Mouse (Mus musculus): Measurements from ENCODE around the gene Slc10a7. TPM values are rescaled to one million over a fixed set of nuclear protein-coding genes. Genes with fewer than 3 reads are reported as not detected.

Gene Slc10a7
- total RNA-seq, 1 experiment from 2014 or later, result 21.1 TPM

- ATAC-seq (replicated peaks; ENCODE audit: low read depth, poor library complexity, severe bottlenecking), result no peak
Observed at GRCm38 (mm10) chr8:78721576-78721975, 212.4 kb downstream of the Slc10a7 start.

GRCm38 (mm10) chr8:78722201-78722600 lies 213.1 kb downstream of the Slc10a7 start:
- ATAC-seq (replicated peaks; ENCODE audit: low read depth, poor library complexity, severe bottlenecking), result no peak

GRCm38 (mm10) chr8:78724832-78725231 lies 215.7 kb downstream of the Slc10a7 start:
- ATAC-seq (replicated peaks; ENCODE audit: low read depth, poor library complexity, severe bottlenecking), result no peak

GRCm38 (mm10) chr8:78728240-78728639 lies 219.1 kb downstream of the Slc10a7 start:
- ATAC-seq (replicated peaks; ENCODE audit: low read depth, poor library complexity, severe bottlenecking), result no peak

- no peak for ATAC-seq (replicated peaks; ENCODE audit: low read depth, poor library complexity, severe bottlenecking)
Observed at GRCm38 (mm10) chr8:78732410-78732809, 223.3 kb downstream of the Slc10a7 start.

- peak; percentile 86 for ATAC-seq (replicated peaks; ENCODE audit: low read depth, poor library complexity, severe bottlenecking)
Observed at GRCm38 (mm10) chr8:78732995-78733512, 223.9 kb downstream of the Slc10a7 start.

GRCm38 (mm10) chr8:78734721-78735517 lies 225.8 kb downstream of the Slc10a7 start:
- ATAC-seq (replicated peaks; ENCODE audit: low read depth, poor library complexity, severe bottlenecking), result peak; percentile 30; the same call in 1 of the 2 replicates

GRCm38 (mm10) chr8:78738304-78738703 lies 229.2 kb downstream of the Slc10a7 start:
- ATAC-seq (replicated peaks; ENCODE audit: low read depth, poor library complexity, severe bottlenecking), result no peak

GRCm38 (mm10) chr8:78740936-78741335 lies 231.8 kb downstream of the Slc10a7 start:
- ATAC-seq (replicated peaks; ENCODE audit: low read depth, poor library complexity, severe bottlenecking), result no peak

GRCm38 (mm10) chr8:78741496-78741895 lies 232.3 kb downstream of the Slc10a7 start:
- ATAC-seq (replicated peaks; ENCODE audit: low read depth, poor library complexity, severe bottlenecking), result no peak

- ATAC-seq (replicated peaks; ENCODE audit: low read depth, poor library complexity, severe bottlenecking), result no peak
Observed at GRCm38 (mm10) chr8:78741965-78742364, 232.8 kb downstream of the Slc10a7 start.

GRCm38 (mm10) chr8:78742453-78742852 lies 233.3 kb downstream of the Slc10a7 start:
- no peak for ATAC-seq (replicated peaks; ENCODE audit: low read depth, poor library complexity, severe bottlenecking)

- ATAC-seq (replicated peaks; ENCODE audit: low read depth, poor library complexity, severe bottlenecking), result no peak
Observed at GRCm38 (mm10) chr8:78747052-78747451, 237.9 kb downstream of the Slc10a7 start.

GRCm38 (mm10) chr8:78748701-78749100 lies 239.6 kb downstream of the Slc10a7 start:
- no peak for ATAC-seq (replicated peaks; ENCODE audit: low read depth, poor library complexity, severe bottlenecking)

- ATAC-seq (replicated peaks; ENCODE audit: low read depth, poor library complexity, severe bottlenecking), result no peak
Observed at GRCm38 (mm10) chr8:78749861-78750825, 241.0 kb downstream of the Slc10a7 start.

GRCm38 (mm10) chr8:78751151-78751550 lies 242.0 kb downstream of the Slc10a7 start:
- no peak for ATAC-seq (replicated peaks; ENCODE audit: low read depth, poor library complexity, severe bottlenecking)

- no peak for ATAC-seq (replicated peaks; ENCODE audit: low read depth, poor library complexity, severe bottlenecking)
Observed at GRCm38 (mm10) chr8:78754986-78755385, 245.8 kb downstream of the Slc10a7 start.

- ATAC-seq (replicated peaks; ENCODE audit: low read depth, poor library complexity, severe bottlenecking), result no peak
Observed at GRCm38 (mm10) chr8:78759139-78759538, 250.0 kb downstream of the Slc10a7 start.

- no peak for ATAC-seq (replicated peaks; ENCODE audit: low read depth, poor library complexity, severe bottlenecking)
Observed at GRCm38 (mm10) chr8:78764976-78765375, 255.8 kb downstream of the Slc10a7 start.

GRCm38 (mm10) chr8:78765556-78765955 lies 256.4 kb downstream of the Slc10a7 start:
- ATAC-seq (replicated peaks; ENCODE audit: low read depth, poor library complexity, severe bottlenecking), result no peak

GRCm38 (mm10) chr8:78770584-78770983 lies 261.4 kb downstream of the Slc10a7 start:
- no peak for ATAC-seq (replicated peaks; ENCODE audit: low read depth, poor library complexity, severe bottlenecking)
